Mouse (Mus musculus): ENCODE data around the gene Nme7. TPM values are rescaled to one million over a fixed set of nuclear protein-coding genes. Genes with fewer than 3 reads are reported as not detected.
A peak's percentile ranks its signal among the peaks of the same experiment; 100 is the strongest.

The Nme7 gene
- polyA plus RNA-seq, 1 experiment from 2014 or later: 21.4 TPM

DNA sequence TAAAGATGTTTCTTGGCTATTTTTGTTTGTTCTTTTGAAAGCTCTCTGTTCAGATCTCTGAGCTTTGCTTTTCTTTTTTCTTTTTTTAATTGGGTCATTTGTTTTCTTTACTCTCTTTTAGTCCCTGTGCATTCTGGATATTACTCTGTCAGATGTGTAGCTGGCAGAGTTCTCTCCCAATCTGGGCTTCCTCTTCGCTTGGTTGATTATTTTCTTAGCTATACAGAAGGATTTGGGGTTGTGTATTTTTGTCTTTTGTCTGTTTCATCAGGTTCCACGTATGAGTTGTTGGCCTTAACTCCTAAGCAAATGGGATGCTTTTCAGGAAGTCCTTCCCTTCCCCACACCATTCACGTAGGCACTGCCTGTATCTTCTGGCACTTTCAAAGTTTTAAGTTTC is 54.1 kb downstream of the Nme7 start:
- no peak overlapping the region for H3K27ac ChIP-seq (replicated peaks)
- H3K9ac ChIP-seq: no peak overlapping the region
- WGBS: 40% methylated on average over 3 of the region's 3 CpGs
- no peak overlapping the region for H3K4me2 ChIP-seq
- H3K36me3 ChIP-seq: no peaks in the 10 kb centered on the region
- peaks cover 5% of the 10 kb centered on the region; the same call in 1 of the 2 replicates for H3K4me1 ChIP-seq
- no peaks in the 10 kb centered on the region for H3K27me3 ChIP-seq (replicated peaks)
- no peaks in the 10 kb centered on the region for H3K9me3 ChIP-seq
- no peak overlapping the region for H3K4me3 ChIP-seq
- ATAC-seq (ENCODE audit: extremely low read depth, insufficient number of reproducible peaks, low FRiP score, low TSS enrichment): no peak

DNA sequence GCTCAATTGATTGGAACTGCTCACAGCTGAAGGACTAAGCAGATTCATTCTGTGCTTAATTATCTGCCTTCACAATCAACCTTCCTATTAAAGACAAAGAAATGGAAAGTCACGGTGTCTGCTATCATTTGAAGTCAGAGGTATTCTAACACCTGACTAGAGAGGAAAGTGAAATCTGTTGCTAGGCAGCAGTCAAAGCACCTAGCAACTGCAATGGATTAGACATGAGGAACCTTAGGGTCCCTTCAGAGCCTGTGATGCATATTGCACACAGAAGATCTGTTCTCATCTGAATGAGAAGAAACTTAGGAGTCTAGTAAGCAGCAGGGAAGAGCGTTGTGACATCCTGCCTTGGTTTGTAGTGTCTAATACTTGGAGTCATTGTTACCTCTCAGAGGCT is 58.1 kb downstream of the Nme7 start:
- ATAC-seq (ENCODE audit: extremely low read depth, insufficient number of reproducible peaks, low FRiP score, low TSS enrichment): no peak
- no peaks in the 10 kb centered on the region for H3K4me1 ChIP-seq
- 72% methylated on average over 2 of the region's 2 CpGs for WGBS

DNA sequence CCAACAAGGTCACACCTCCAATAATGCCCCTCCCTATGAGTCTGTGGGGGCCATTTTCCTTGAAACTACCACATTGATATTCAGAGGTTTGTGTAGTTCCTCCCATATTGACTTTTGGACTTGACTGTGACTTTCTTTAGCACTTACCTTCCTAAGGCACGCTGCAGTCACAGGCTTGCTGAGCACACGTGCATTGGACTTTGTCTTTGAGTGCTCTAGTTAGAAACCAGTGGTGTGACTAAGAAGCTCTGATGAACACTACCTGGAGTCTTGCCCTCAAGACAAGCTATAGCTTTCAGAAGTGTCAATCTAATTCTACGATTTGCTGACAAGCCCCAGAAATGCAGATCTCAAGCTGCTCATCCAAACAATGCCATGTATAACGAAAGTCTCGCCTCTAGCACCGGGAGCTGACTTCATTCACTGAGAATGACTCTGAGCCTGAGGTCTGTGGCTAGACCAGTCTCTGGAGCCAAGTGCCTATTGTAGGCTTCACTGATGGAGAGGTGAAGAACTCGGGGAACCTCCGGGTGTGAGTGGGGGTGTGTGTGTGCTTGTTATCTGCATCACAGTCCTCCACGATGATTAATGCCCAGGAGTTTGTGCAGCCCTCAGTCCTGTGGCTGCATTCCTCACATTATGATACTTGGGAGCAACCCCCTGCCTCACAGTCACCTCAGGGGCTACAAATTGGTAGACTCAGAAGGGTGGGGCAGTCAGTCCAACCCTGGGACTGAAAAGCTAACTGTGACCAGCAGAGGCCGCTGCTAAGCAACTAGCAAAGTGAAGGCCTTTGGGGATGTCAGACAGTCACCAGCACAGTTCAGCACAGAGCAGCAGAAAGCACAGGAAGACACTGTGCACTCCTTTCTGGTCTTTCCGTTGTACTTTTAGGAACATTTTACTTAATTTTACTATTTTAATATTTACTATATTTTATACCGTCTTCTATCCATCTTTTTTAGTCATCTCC is 62.5 kb downstream of the Nme7 start:
- Histone ChIP-seq H3K36me3 (no peaks in the 10 kb centered on the region), H3K27me3 (replicated peaks) (no peaks in the 10 kb centered on the region), H3K4me1 (peaks cover 12% of the 10 kb centered on the region; the same call in 1 of the 2 replicates), H3K4me3 (no peak overlapping the region), H3K9me3 (no peaks in the 10 kb centered on the region), H3K9ac (no peak overlapping the region), H3K27ac (replicated peaks) (no peak overlapping the region), H3K4me2 (no peak overlapping the region)
- 0 out of 2 replicates have a peak, but pooled peaks have one; percentile 51 for ATAC-seq (ENCODE audit: extremely low read depth, insufficient number of reproducible peaks, low FRiP score, low TSS enrichment)
- 63% methylated on average over 12 of the region's 12 CpGs for WGBS

More for the DNA sequence above, 58.1 kb downstream of the Nme7 start:
- Histone ChIP-seq H3K9me3 (no peaks in the 10 kb centered on the region), H3K9ac (no peak overlapping the region), H3K4me3 (no peak overlapping the region), H3K27me3 (replicated peaks) (no peaks in the 10 kb centered on the region), H3K27ac (replicated peaks) (no peak overlapping the region), H3K4me2 (no peak overlapping the region), H3K36me3 (no peaks in the 10 kb centered on the region)

DNA sequence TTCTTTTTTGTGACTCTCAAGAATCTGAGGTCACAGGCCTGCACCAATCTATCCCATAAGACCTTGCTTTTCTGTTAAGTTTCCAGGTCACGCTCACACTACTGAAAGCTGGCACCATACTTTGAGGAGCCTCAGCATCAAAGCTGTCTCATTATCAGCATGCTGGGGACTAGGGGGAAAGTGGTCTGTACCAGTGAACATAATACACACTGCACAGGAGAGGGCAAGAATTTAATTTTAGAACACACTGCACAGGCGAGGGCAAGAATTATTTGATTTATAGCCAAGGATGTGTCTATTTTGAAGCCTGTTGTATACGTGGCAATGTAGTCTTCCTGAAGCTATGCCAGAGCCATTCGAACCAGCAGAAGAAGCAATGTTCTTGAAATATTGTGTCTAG is 64.2 kb downstream of the Nme7 start:
- Histone ChIP-seq H3K27me3 (replicated peaks) (no peaks in the 10 kb centered on the region), H3K27ac (replicated peaks) (peak overlapping the region; percentile 50), H3K4me3 (no peak overlapping the region), H3K9ac (no peak overlapping the region), H3K4me1 (peaks cover 12% of the 10 kb centered on the region; the same call in 1 of the 2 replicates), H3K4me2 (no peak overlapping the region), H3K9me3 (no peaks in the 10 kb centered on the region), H3K36me3 (peaks cover 6% of the 10 kb centered on the region)
- 42% methylated on average over 4 of the region's 4 CpGs for WGBS
- ATAC-seq (ENCODE audit: extremely low read depth, insufficient number of reproducible peaks, low FRiP score, low TSS enrichment): no peak

DNA sequence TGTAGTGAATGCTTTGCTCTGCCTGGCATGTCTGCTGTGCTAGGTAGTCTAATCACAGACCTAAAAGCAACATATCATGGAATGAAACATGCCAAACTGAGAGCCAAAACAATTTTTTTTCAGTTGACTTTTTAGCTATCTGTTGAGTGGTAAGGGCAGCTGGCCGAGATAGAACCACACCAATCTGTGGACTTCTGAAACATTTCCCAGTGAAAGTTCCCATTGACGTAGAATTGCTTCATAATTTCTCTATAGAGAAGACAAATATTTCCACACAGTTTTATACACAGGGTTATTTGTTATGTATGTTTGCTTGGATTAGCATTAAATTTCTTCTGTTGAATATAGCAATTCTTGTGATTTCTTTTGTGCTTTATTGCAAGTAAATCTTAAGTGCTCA is 65.9 kb downstream of the Nme7 start:
- WGBS: 76% methylated on average over 2 of the region's 2 CpGs

DNA sequence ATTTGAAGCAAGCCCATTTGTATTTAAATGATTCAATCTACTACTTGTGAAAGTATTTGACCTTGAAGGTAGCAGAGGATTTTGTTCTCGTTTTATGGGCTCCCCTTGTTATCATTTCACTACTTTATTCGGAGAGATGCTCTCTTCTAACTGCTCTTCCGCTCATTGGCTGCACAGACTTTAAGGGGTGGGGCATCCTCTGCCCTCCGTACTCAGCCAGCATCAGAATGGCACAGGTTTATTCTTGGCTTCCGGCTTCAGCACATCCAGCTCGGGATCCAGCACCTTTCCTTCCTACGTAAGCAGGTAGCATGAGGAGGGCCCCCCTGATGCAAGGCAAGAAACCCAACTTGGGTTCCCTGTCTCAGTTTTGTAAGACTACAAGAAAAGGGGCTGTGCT is 69.1 kb downstream of the Nme7 start:
- Histone ChIP-seq H3K4me2 (no peak overlapping the region), H3K4me1 (peaks cover 11% of the 10 kb centered on the region; the same call in 1 of the 2 replicates), H3K9me3 (no peaks in the 10 kb centered on the region), H3K36me3 (peaks cover 6% of the 10 kb centered on the region), H3K27ac (replicated peaks) (no peak overlapping the region), H3K4me3 (no peak overlapping the region), H3K9ac (no peak overlapping the region), H3K27me3 (replicated peaks) (no peaks in the 10 kb centered on the region)
- no peak for ATAC-seq (ENCODE audit: extremely low read depth, insufficient number of reproducible peaks, low FRiP score, low TSS enrichment)
- 73% methylated on average over 7 of the region's 7 CpGs for WGBS

More for the DNA sequence above, 65.9 kb downstream of the Nme7 start:
- no peak for ATAC-seq (ENCODE audit: extremely low read depth, insufficient number of reproducible peaks, low FRiP score, low TSS enrichment)
- Histone ChIP-seq H3K9me3 (no peaks in the 10 kb centered on the region), H3K27me3 (replicated peaks) (no peaks in the 10 kb centered on the region), H3K4me1 (peaks cover 12% of the 10 kb centered on the region; the same call in 1 of the 2 replicates), H3K9ac (no peak overlapping the region), H3K27ac (replicated peaks) (no peak overlapping the region), H3K36me3 (peaks cover 6% of the 10 kb centered on the region), H3K4me2 (no peak overlapping the region), H3K4me3 (no peak overlapping the region)

DNA sequence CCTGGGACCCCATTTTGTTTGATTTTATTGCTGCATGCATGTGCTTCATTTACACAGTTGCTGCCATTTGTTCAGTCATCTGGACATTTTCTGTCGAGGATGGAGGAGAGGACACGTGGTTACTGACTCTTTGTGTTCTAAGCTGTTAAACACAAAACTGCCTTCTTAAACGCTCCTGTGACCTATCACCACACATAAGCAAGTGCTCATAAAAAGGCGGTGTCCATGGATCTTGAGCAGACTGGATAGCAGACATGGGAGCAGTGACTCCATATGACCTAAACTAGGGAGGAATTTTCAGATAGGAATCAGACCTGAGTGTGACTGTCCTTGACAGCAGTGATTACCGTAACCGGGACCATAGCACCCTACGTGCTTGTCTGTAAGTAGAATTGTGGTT is 70.1 kb downstream of the Nme7 start:
- H3K36me3 ChIP-seq: peaks cover 6% of the 10 kb centered on the region
- no peak for ATAC-seq (ENCODE audit: extremely low read depth, insufficient number of reproducible peaks, low FRiP score, low TSS enrichment)
- H3K9me3 ChIP-seq: no peaks in the 10 kb centered on the region
- H3K27ac ChIP-seq (replicated peaks): 0 out of 2 replicates have a peak overlapping the region, but pooled peaks have one; percentile 9
- H3K9ac ChIP-seq: no peak overlapping the region
- WGBS: 75% methylated on average over 7 of the region's 7 CpGs
- no peak overlapping the region for H3K4me3 ChIP-seq
- no peaks in the 10 kb centered on the region for H3K27me3 ChIP-seq (replicated peaks)
- peaks cover 7% of the 10 kb centered on the region; the same call in 1 of the 2 replicates for H3K4me1 ChIP-seq
- no peak overlapping the region for H3K4me2 ChIP-seq

DNA sequence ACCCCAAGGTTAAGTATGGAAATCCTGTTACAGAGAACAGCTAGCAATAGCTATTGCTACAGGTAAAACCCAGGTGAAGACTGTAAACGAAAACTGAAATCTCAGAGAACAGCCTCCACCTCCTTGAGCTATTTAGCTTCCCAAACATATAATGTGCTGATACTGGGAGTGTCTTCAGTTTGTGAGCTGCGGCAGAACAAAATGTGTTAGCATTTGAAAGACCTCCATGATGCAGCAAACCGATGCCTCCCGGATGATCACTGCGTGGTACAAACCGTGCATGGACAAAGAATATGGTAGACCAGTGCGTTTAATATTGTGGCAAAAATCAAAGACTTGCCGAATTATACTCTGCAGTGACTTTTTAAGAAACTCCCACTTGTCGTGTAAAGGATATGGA is 71.7 kb downstream of the Nme7 start:
- H3K27ac ChIP-seq (replicated peaks): no peak overlapping the region
- H3K4me1 ChIP-seq: peaks cover 2% of the 10 kb centered on the region; the same call in 1 of the 2 replicates
- H3K9ac ChIP-seq: no peak overlapping the region
- no peak overlapping the region for H3K4me3 ChIP-seq
- H3K27me3 ChIP-seq (replicated peaks): no peaks in the 10 kb centered on the region
- H3K9me3 ChIP-seq: no peaks in the 10 kb centered on the region
- no peak overlapping the region for H3K4me2 ChIP-seq
- peaks cover 6% of the 10 kb centered on the region for H3K36me3 ChIP-seq
- no peak for ATAC-seq (ENCODE audit: extremely low read depth, insufficient number of reproducible peaks, low FRiP score, low TSS enrichment)
- WGBS: 87% methylated on average over 9 of the region's 9 CpGs

DNA sequence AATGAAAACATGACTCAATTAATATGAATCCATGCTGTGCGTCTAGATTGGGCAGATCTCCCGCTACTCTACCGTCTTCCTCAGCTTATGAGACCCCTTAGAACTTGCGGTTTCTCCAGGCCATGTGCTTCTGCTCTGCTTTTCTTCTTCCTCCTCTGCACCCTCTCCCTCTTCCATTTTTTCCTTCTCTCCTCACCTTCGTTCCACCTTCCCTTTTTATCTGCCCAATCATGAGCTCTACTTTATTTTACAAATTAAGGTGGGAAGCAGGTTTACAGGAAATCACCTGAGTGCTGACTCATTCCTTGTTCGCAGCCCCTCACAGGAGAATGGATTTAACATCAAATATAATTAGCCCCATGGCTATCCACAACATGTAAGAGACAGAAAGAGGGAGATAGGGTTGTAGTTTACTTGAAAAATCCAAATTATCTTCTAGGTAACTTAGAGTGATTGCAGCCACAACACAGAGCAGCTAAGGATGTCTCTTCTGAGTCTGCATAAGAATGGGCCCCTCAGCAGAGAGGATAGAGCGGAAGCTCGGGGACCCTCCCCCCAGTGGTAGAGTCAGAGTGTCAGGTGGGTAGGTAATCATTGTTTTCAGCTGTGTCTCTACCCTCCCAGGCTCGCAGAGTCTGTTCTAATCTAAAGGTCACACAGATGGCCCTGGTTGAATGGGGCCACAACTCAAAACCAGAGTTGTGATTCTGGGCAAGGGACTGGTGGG is 73.0 kb downstream of the Nme7 start:
- H3K36me3 ChIP-seq: peaks cover 6% of the 10 kb centered on the region
- no peaks in the 10 kb centered on the region for H3K9me3 ChIP-seq
- no peak overlapping the region for H3K4me2 ChIP-seq
- ATAC-seq (ENCODE audit: extremely low read depth, insufficient number of reproducible peaks, low FRiP score, low TSS enrichment): no peak
- H3K4me1 ChIP-seq: no peaks in the 10 kb centered on the region; the same call in 1 of the 2 replicates
- H3K27ac ChIP-seq (replicated peaks): no peak overlapping the region
- no peaks in the 10 kb centered on the region for H3K27me3 ChIP-seq (replicated peaks)
- H3K4me3 ChIP-seq: no peak overlapping the region
- no peak overlapping the region for H3K9ac ChIP-seq
- 77% methylated on average over 9 of the region's 9 CpGs for WGBS

DNA sequence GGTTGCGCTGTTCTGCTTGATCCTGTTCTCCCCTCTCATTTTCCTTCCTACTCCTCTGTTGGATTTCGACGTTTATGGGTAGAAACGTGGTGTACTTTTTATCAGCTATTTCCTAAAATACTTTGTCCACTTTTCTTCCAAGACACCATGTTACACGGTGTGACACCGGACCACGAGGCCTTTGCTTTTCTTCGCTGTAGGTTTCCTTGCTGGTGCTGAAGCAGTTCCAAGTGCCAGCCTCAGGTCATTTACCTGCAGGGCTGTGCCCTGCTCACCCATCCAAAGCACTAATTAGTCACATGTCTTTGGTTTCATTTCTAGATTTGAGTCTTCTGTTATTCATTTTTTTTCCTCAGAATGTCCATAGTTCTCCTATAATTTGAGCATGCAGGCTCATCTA is 79.7 kb downstream of the Nme7 start:
- 85% methylated on average over 8 of the region's 8 CpGs for WGBS
- no peak overlapping the region for H3K9ac ChIP-seq
- H3K27ac ChIP-seq (replicated peaks): no peak overlapping the region
- ATAC-seq (ENCODE audit: extremely low read depth, insufficient number of reproducible peaks, low FRiP score, low TSS enrichment): no peak
- no peaks in the 10 kb centered on the region for H3K9me3 ChIP-seq
- no peak overlapping the region for H3K4me2 ChIP-seq
- no peak overlapping the region for H3K4me3 ChIP-seq
- H3K36me3 ChIP-seq: peaks cover 4% of the 10 kb centered on the region; the same call in 1 of the 2 replicates
- no peaks in the 10 kb centered on the region for H3K4me1 ChIP-seq
- H3K27me3 ChIP-seq (replicated peaks): no peaks in the 10 kb centered on the region

DNA sequence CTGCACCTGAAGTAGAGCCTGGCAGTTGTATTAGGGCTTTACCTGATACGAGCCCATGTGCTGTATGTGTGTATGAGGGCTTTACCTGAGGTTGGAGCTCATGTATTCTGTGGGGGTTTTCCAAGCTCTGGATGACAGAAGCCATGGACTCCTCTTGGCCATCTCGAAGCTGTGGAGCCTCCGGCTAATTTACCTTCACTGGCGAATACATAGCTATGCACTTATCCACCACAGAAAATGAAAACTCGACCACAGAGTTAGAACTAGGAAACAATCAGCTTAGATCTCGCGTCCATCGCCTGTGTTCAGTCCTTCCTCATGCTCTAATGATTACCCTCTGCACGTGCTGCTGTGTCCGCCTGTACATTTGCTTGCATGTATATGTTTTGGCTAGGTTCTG is 80.4 kb downstream of the Nme7 start:
- no peak for ATAC-seq (ENCODE audit: extremely low read depth, insufficient number of reproducible peaks, low FRiP score, low TSS enrichment)
- no peak overlapping the region for H3K4me3 ChIP-seq
- no peak overlapping the region for H3K9ac ChIP-seq
- H3K27ac ChIP-seq (replicated peaks): no peak overlapping the region
- WGBS: 84% methylated on average over 10 of the region's 10 CpGs
- no peaks in the 10 kb centered on the region for H3K9me3 ChIP-seq
- H3K27me3 ChIP-seq (replicated peaks): no peaks in the 10 kb centered on the region
- H3K4me2 ChIP-seq: no peak overlapping the region
- H3K36me3 ChIP-seq: peaks cover 4% of the 10 kb centered on the region; the same call in 1 of the 2 replicates
- no peaks in the 10 kb centered on the region for H3K4me1 ChIP-seq

Data from heart, embryonic 13.5 days (tissue).